In the genomic region with DNA sequence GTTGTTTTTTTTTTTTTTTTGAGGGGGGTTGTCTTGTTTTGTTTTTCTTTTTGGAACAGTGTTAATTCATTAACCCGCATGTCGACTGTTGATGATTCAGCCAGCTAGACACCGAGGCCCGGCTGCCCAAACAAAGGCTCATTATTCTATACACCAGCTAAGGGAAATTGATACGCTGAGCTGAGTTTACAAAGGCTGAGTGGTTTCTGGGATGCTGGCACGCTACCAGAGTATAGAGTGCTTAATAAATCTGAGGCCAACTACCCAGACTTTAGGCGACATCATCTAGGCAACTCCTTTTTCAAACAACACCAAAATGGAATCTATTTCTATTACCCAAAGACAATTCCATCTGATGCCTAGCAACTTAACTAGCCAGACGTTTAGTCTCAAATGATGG, we compare ENCODE assay signal across 8 mouse cellular contexts. TPM values are rescaled to one million over a fixed set of nuclear protein-coding genes. Genes with fewer than 3 reads are reported as not detected.
DNase-seq lines count a peak whose midpoint lies in the region; ATAC-seq and TF ChIP-seq lines count a peak whose summit lies in the region.

No protein-coding gene starts in this region.

- H3K4me3 ChIP-seq in hindbrain, embryonic 10.5 days = no peak overlapping the region
- no peak overlapping the region for H3K4me3 ChIP-seq in hindbrain, embryonic 16.5 days (ENCODE audit: low read length)
- H3K4me3 ChIP-seq in lung, postnatal 0 days (ENCODE audit: low read depth, low read length) = no peak overlapping the region
- H3K4me3 ChIP-seq in embryonic facial prominence, embryonic 13.5 days = no peak overlapping the region

- H3K9ac ChIP-seq in hindbrain, embryonic 16.5 days (ENCODE audit: low read depth, low read length) = no peak overlapping the region
- no peak overlapping the region for H3K9ac ChIP-seq in lung, postnatal 0 days (replicated peaks; ENCODE audit: low read depth)
- no peak overlapping the region for H3K9ac ChIP-seq in embryonic facial prominence, embryonic 13.5 days

- no peak for ATAC-seq in hindbrain, embryonic 16.5 days
- ATAC-seq in lung, postnatal 0 days = no peak
- 0 out of 2 replicates have a peak, but pooled peaks have one; percentile 32 for ATAC-seq in embryonic facial prominence, embryonic 13.5 days (ENCODE audit: insufficient number of reproducible peaks, insufficient read depth, low FRiP score, low TSS enrichment, low read depth)

- 26% methylated on average over 8 of the region's 8 CpGs for WGBS in hindbrain, embryonic 10.5 days
- WGBS in hindbrain, embryonic 16.5 days = 8% methylated on average over 8 of the region's 8 CpGs
- WGBS in lung, postnatal 0 days = 28% methylated on average over 8 of the region's 8 CpGs
- 15% methylated on average over 8 of the region's 8 CpGs for WGBS in embryonic facial prominence, embryonic 13.5 days

- no peaks in the 10 kb centered on the region for H3K36me3 ChIP-seq in hindbrain, embryonic 10.5 days
- no peaks in the 10 kb centered on the region for H3K36me3 ChIP-seq in hindbrain, embryonic 16.5 days (ENCODE audit: control insufficient read depth, insufficient read depth, low read length)
- no peaks in the 10 kb centered on the region for H3K36me3 ChIP-seq in lung, postnatal 0 days (ENCODE audit: insufficient read depth, low read length)
- H3K36me3 ChIP-seq in embryonic facial prominence, embryonic 13.5 days = no peaks in the 10 kb centered on the region

- no peaks in the 10 kb centered on the region for H3K9me3 ChIP-seq in hindbrain, embryonic 10.5 days
- H3K9me3 ChIP-seq in hindbrain, embryonic 16.5 days (ENCODE audit: control insufficient read depth, low read length) = no peaks in the 10 kb centered on the region
- H3K9me3 ChIP-seq in lung, postnatal 0 days (ENCODE audit: low read length) = no peaks in the 10 kb centered on the region
- H3K9me3 ChIP-seq in embryonic facial prominence, embryonic 13.5 days = no peaks in the 10 kb centered on the region

- peak overlapping the region; percentile 72 for H3K27ac ChIP-seq in hindbrain, embryonic 10.5 days
- no peak overlapping the region for H3K27ac ChIP-seq in hindbrain, embryonic 16.5 days (ENCODE audit: low read depth, low read length)
- H3K27ac ChIP-seq in lung, postnatal 0 days (ENCODE audit: low read length) = no peak overlapping the region
- H3K27ac ChIP-seq in embryonic facial prominence, embryonic 13.5 days = peak overlapping the region; percentile 78

- H3K4me2 ChIP-seq in hindbrain, embryonic 16.5 days (ENCODE audit: low read length) = no peak overlapping the region
- H3K4me2 ChIP-seq in lung, postnatal 0 days (replicated peaks; ENCODE audit: low read depth, low read length) = no peak overlapping the region
- H3K4me2 ChIP-seq in embryonic facial prominence, embryonic 13.5 days = no peak overlapping the region

- H3K4me1 ChIP-seq in hindbrain, embryonic 10.5 days (replicated peaks) = peaks cover 13% of the 10 kb centered on the region
- no peaks in the 10 kb centered on the region; the same call in 1 of the 2 replicates for H3K4me1 ChIP-seq in hindbrain, embryonic 16.5 days (ENCODE audit: control insufficient read depth, insufficient read depth, low read depth, low read length)
- H3K4me1 ChIP-seq in lung, postnatal 0 days (ENCODE audit: insufficient read depth, low read depth, low read length) = no peaks in the 10 kb centered on the region
- peaks cover 20% of the 10 kb centered on the region for H3K4me1 ChIP-seq in embryonic facial prominence, embryonic 13.5 days

- DNase-seq in hindbrain, embryonic 10.5 days (ENCODE audit: low spot score) = peak; percentile 31
- DNase-seq in lung, postnatal 0 days (ENCODE audit: low spot score) = peak; percentile 58
- DNase-seq in lung, postnatal 14 days = no peak
- DNase-seq in retina, postnatal 1 day = peak; percentile 94
- DNase-seq in adrenal gland, postnatal 14 days = no peak
- no peak for DNase-seq in layer of hippocampus, postnatal 25 days (ENCODE audit: extremely low spot score in 1 of 2, low spot score in 1 of 2)

- TF ChIP-seq CTCF in lung, postnatal 0 days (IDR thresholded peaks at IDR 0.05) = no peak

- TF ChIP-seq EP300 in lung, postnatal 0 days (IDR thresholded peaks at IDR 0.05) = no peak

- no peaks in the 10 kb centered on the region for H3K27me3 ChIP-seq in hindbrain, embryonic 10.5 days (ENCODE audit: insufficient read depth, poor library complexity, severe bottlenecking)
- H3K27me3 ChIP-seq in hindbrain, embryonic 16.5 days (replicated peaks; ENCODE audit: control insufficient read depth, insufficient read depth, low read length) = no peaks in the 10 kb centered on the region
- no peaks in the 10 kb centered on the region for H3K27me3 ChIP-seq in lung, postnatal 0 days (replicated peaks; ENCODE audit: insufficient read depth, low read length)
- H3K27me3 ChIP-seq in embryonic facial prominence, embryonic 13.5 days = no peaks in the 10 kb centered on the region

RNA-seq across cellular contexts. Expression of a gene that starts 13.9 kb away (rescaled TPM):
- 4.2 and 4.3 TPM in 2 replicates for polyA plus RNA-seq in hindbrain, embryonic 10.5 days (2016; fragmentation: Nextera tagmentation; extraction: Ambion mirVana)
- 4.0 and 4.1 TPM in 2 replicates for polyA plus RNA-seq in hindbrain, embryonic 16.5 days (2015; fragmentation: Nextera tagmentation; extraction: Ambion mirVana)
- polyA plus RNA-seq in lung, postnatal 0 days (2015; fragmentation: Nextera tagmentation; extraction: Ambion mirVana) = 8.5 and 9.5 TPM in 2 replicates
- 12.2 and 14.6 TPM in 2 replicates for polyA plus RNA-seq in embryonic facial prominence, embryonic 13.5 days (2015; fragmentation: Nextera tagmentation; extraction: Ambion mirVana)
- total RNA-seq in adrenal gland, postnatal 14 days (2021) = 20.0 and 22.1 TPM in 2 replicates
- 10 to 100 TPM; 23.5 to 28.0 TPM for total RNA-seq in layer of hippocampus, postnatal 25 days (2021)

Comparison
In these comparisons a context has a peak if more than half of its experiments do, and no peak if none do; other contexts are left out.
1. DNase-seq: peak in hindbrain, embryonic 10.5 days (single experiment), lung, postnatal 0 days (single experiment) and retina, postnatal 1 day (single experiment); none in lung, postnatal 14 days (single experiment), adrenal gland, postnatal 14 days (single experiment) and layer of hippocampus, postnatal 25 days (0 of 2).
2. H3K27ac ChIP-seq: peak in hindbrain, embryonic 10.5 days (single experiment) and embryonic facial prominence, embryonic 13.5 days (single experiment); none in hindbrain, embryonic 16.5 days (single experiment) and lung, postnatal 0 days (single experiment).